Mouse (Mus musculus): ENCODE measurements around the gene Arl14. TPM values are rescaled to one million over a fixed set of nuclear protein-coding genes. Genes with fewer than 3 reads are reported as not detected.
"Not testable (repeated sequence)": the region's sequence is repeated elsewhere in the genome, so short reads cannot be mapped to it uniquely, and the experiment has no call there.

Arl14 gene
- polyA plus RNA-seq, 2 experiments from 2014 or later = not detected

- ATAC-seq = peak; percentile 40
These were observed 8.8 kb upstream of the Arl14 start for GRCm38 (mm10) chr3:69213465-69213864.

GRCm38 (mm10) chr3:69214566-69214965 lies 7.7 kb upstream of the Arl14 start:
- no peak for ATAC-seq

- ATAC-seq = no peak
These were observed 282 bp downstream of the Arl14 start for GRCm38 (mm10) chr3:69222502-69222900.

GRCm38 (mm10) chr3:69222987-69223386 lies 768 bp downstream of the Arl14 start:
- ATAC-seq = no peak

- peak; percentile 75 for ATAC-seq
These were observed 1.4 kb downstream of the Arl14 start for GRCm38 (mm10) chr3:69223666-69224065.

- no peak for ATAC-seq
These were observed 2.8 kb downstream of the Arl14 start for GRCm38 (mm10) chr3:69225019-69225418.

DNA sequence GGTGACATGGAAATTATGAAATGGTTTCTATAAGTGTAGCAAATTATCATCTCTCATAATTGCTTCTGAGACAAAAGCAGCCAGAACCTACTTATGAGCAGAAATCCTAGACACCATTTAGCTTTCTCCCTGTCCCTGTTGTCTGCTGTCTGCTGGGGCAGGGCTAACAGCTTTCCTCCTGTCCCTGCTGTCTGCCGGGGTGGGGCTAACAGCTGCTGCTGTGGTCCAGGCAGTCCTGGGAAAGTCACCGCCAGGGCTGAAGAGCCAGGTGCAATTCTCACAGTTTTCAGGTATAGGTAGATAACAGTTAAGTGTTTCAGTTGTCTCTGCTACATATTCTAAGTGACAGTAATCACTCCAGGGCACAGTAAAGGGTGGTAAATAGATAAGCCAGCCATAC lies 4.3 kb downstream of the Arl14 start:
- ATAC-seq = no peak

- ATAC-seq = no peak
These were observed 5.8 kb downstream of the Arl14 start for GRCm38 (mm10) chr3:69228002-69228401.

DNA sequence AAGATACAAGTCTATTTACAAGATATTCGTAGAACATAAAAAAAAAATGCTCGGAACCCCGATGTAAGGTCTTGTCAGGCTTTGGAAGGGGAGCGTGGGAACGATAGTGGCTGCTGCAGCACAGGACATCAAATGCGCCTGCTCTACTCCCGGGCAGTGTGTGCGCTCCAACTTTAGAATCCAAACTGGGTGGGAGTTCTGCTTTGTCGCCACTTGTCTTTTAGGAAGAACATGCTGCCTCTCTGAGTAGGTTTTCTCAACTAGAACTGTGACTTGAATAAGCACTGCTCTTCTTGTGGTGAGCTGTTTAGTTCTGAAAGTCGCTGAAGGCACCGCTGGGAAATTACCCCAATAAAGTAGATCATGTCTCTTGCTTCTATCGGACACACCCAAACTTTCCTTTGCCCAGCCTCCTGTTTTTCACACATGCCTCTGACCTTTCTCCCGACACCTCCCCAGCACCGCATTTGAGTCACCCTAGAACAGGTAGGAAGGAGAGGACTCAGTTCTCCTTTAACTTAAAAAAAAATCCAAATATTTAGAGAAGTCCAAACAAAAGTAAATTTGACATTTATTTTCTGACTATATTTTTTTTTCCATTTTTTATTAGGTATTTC lies 9.4 kb downstream of the Arl14 start:
- no peak for ATAC-seq

DNA sequence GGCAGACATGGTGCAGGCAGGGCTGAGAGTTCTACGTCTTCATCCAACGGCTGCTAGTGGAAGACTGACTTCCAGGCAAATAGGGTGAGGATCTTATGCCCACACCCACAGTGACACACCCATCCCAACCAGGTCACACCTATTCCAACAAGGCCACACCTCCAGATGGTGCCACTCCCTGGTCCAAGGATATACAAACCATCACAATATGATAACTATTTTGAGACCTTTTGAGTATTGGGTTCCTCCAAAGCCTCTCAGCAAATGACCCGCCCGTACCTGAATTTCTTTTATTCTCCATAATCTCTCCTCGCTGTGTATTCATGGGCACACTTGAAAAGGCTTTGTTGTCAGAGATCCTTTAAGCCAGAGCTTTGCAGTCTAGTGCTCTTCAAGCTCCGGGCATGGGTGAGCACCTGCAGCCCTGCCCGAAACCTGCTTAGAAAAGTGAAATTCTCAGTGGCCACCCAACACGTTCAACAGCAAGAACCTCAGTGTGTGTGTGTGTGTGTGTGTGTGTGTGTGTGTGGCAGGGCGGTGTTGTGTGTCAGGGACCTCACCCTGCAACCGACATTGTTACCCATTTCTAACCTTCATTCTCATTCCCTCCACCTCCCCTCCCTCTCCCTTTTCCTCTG lies 11.5 kb downstream of the Arl14 start:
- ATAC-seq = not testable (repeated sequence)

DNA sequence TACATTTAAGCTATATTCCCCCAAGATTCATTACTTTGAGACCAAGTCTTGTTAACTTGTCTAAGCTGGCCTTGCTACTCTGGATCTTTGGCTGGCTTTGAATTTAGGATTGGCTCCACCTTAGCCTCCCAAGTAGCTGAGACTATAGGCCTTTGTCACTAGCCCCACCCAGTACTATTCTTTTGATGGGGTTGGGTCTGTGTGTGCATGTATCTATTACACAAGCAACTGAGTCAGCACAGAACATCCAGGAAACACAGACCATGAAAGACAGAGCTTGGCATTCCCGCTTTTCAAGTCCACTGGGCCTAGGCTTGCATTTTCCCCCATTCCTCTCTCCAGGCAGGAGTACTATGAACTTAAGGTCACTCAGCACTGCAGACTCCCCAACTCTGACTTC lies 12.3 kb downstream of the Arl14 start:
- ATAC-seq = no peak

DNA sequence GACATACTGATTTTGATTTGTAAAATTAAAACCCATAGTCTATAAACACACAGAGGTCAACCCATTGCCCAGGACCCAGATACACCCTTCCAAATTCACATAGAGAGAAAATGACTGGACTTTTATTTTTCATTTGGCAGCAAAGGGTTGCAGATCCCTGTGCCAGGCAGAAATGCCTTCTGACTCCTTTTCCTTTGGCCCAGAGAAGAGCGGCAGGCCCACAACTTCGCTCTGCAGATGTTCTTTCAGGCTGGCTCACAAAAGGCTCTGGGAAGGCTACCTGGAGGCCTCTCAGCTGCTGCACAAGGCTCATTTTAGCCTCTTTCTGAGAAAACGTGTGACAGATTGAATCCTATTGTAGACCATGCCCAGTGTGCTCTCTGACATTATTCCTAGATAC lies 13.6 kb downstream of the Arl14 start:
- no peak for ATAC-seq

GRCm38 (mm10) chr3:69236491-69236890 lies 14.3 kb downstream of the Arl14 start:
- no peak for ATAC-seq

GRCm38 (mm10) chr3:69238141-69238851 lies 16.1 kb downstream of the Arl14 start:
- ATAC-seq = peak; percentile 57

DNA sequence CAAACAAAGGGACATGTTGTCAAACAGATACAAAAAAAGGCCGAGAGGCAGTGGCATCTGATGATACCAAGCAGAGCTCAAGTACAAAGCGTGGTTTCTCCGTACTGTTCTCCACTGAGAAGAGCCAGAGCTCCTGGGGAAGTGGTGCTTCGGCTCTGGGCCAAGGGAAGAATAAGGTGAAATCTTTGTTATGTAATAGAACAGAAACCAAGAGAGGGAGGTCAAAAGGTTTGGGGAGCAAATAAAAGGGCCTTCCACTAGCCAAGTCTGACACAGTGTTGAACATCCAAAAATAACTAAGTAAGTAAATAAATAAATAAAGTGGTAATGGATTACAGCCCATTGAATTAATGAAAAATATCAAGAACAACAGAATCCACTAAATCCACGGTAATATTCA lies 17.0 kb downstream of the Arl14 start:
- no peak for ATAC-seq

DNA sequence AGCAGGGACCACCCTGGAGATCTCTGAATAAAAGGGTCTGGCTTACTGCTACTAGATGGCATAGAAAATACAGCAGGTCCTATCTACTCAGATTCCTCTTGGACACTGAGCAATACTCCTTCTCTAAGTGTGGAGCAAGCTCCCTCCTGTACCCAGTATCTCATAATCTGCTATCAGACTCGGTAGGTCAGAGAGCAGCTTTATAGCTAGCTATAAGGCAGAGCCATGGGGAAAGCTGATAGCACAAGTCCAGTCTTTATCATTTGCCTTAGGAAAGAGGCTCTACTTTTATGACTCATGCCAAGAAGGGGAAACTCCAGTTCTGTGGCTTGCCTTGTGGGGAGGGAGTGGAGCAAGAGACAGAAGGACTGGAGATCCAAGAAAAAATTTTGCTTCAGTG lies 18.8 kb downstream of the Arl14 start:
- ATAC-seq = no peak

DNA sequence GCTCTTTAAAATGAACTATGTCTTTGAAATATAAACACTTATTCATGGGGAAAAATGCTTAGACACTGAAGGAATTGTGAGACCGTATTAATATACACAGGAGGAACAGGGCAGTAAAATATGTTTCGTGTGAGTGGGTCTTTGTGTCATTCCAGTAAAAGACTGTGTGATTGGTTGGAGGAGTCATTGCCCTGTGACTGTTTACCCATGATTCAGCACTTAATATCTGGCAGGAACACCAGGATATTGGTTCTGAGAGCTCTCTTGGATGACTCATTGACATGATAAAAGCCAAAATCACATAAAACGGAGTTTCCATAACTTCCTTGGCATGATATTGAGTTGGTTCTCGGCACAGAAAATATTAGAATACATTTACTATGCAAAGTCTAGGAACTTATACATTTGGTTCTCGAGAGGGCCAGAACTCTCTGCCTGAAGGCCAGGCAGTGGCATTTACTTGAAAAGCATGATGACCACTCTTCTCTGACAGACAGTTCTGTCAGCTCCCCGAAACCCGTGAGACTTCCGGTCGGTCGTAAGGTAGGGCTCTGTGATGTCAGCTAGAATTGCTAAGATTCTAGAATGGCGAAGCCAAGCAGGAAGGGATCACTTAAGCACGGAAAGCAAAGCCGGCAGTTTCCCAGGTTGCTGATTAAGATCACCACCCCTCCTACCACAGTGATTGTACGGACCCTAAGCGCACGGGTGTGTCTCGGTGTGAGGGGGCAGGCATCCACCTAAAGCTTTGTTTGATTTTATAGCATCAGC lies 31.1 kb downstream of the Arl14 start:
- no peak for ATAC-seq

DNA sequence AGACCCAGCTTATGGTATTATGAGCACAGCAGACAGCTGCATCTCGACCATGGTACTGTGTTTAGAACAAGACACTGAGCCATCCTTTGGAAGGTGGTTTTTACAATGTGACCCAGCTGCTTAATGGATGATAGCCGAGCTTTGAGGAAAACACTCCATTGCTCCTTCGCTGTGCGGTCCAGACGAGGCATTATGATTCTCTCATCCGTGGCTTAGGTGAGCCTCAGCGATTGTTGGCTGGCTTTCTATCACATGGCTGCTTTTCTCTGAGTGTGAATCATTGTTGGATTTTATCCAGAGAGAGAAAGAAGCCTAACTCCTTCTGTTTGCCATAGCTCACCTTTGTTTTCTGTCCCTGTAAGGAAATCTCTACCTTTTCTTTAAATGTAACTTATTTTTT lies 32.5 kb downstream of the Arl14 start:
- ATAC-seq = no peak

DNA sequence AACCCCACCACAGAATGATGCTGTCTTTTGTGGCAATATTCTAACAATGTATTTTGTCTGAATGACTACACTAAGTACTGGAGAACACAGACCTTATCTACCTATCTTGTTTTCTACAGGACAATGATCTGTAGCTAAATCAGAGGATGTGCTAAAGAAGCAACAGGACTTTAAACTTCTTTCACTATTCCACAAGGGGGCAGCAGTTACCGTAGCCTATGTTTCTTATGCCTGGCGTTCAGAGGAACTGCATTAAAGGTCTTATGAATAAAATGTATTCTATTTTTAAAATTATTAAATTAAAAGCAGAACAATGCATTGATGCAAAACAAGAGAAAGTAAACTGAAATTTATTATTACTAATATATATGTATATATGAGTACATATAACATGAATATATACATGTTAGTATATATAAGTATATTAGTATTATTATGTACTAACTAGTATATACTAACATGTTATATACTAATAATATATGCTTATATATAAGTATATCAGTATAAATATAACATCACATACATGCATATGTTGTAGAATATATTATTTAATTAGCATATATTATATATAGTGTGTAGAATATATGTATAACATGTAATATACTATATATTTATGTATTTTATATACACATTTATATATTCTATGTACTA lies 35.0 kb downstream of the Arl14 start:
- ATAC-seq = peak; percentile 80

- ATAC-seq = no peak
These were observed 40.9 kb downstream of the Arl14 start for GRCm38 (mm10) chr3:69263010-69263643.

GRCm38 (mm10) chr3:69264299-69264698 lies 42.1 kb downstream of the Arl14 start:
- ATAC-seq = peak; percentile 59

DNA sequence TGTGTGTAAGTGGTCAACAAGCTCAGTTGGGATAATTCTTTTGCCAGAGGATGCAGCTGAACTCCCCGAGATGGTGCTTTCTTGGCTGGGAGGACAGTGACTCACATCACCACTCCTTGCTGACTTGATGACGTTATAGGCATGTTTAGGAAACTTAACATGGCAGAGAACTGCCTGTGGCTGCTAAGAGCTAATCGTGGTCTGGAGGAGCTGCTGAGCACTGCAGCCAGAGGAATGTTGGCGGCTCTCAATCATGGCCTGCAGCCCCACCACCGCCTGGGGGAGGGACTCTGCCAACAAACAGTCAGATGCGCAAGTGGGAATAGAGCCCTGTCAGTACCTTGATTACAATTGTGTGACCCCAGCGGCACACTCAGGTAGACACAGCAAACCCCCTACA lies 49.6 kb downstream of the Arl14 start:
- no peak for ATAC-seq
